Mouse (Mus musculus) MEL (cell line): ENCODE results near the gene Qars. TPM values are rescaled to one million over a fixed set of nuclear protein-coding genes. Genes with fewer than 3 reads are reported as not detected.

ENCODE experiments used
- DNase-seq: peaks from one replicate; pipeline ENCODE4 v3.0.0; 2011; ENCODE audit warnings: low read depth, low spot score
- H3K27ac ChIP-seq: 2 replicates; pipeline ENCODE4 v1.5.1; 2012; ENCODE audit warnings: low read depth, mild to moderate bottlenecking, control low read depth, low read length, moderate library complexity; ENCODE audit not compliant: control insufficient read depth
- H3K27me3 ChIP-seq, 2 experiments: fragments of 150-350 bp in 1 of 2; sonication (generic) in 1 of 2; 2 replicates each; pipeline ENCODE4 v1.6.1; 2012; ENCODE audit warnings: low read length in 2 of 2, mild to moderate bottlenecking in 2 of 2, improper control_type of control experiment in 1 of 2, moderate library complexity in 1 of 2; ENCODE audit not compliant: insufficient read depth in 2 of 2, control insufficient read depth in 1 of 2
- H3K36me3 ChIP-seq, 2 experiments: 2 replicates each; pipeline ENCODE4 v1.6.1; 2012 to 2014; ENCODE audit warnings: low read length in 2 of 2, improper control_type of control experiment in 1 of 2, inconsistent platforms in 1 of 2, mild to moderate bottlenecking in 1 of 2; ENCODE audit not compliant: insufficient read depth in 2 of 2, control insufficient read depth in 1 of 2
- H3K4me1 ChIP-seq, 2 experiments: fragments of 150-350 bp in 1 of 2; sonication (generic) in 1 of 2; 2 replicates each; pipeline ENCODE4 v1.6.1; 2012; ENCODE audit warnings: low read length in 2 of 2, improper control_type of control experiment in 1 of 2, mild to moderate bottlenecking in 1 of 2; ENCODE audit not compliant: insufficient read depth in 2 of 2, control insufficient read depth in 1 of 2
- H3K4me3 ChIP-seq, 2 experiments: fragments of 150-350 bp in 1 of 2; sonication (generic) in 1 of 2; 2 replicates each; pipeline ENCODE4 v1.5.1; 2012; ENCODE audit warnings: low read depth in 2 of 2, low read length in 2 of 2, mild to moderate bottlenecking in 2 of 2, moderate library complexity in 2 of 2, control low read depth in 1 of 2, improper control_type of control experiment in 1 of 2; ENCODE audit not compliant: control insufficient read depth in 1 of 2, insufficient read depth in 1 of 2
- H3K79me2 ChIP-seq: 2 replicates; pipeline ENCODE4 v1.6.1; 2012; ENCODE audit warnings: mild to moderate bottlenecking, low read length, moderate library complexity; ENCODE audit not compliant: control insufficient read depth, poor library complexity, insufficient read depth
- H3K9ac ChIP-seq: 2 replicates; pipeline ENCODE4 v1.6.1; 2012; ENCODE audit warnings: low read depth, mild to moderate bottlenecking, control low read depth, low read length, moderate library complexity; ENCODE audit not compliant: control insufficient read depth, poor library complexity, severe bottlenecking
- H3K9me3 ChIP-seq: fragments of 150-350 bp; sonication (generic); replicated peaks from 2 replicates; pipeline ENCODE4 v1.6.1; 2012; ENCODE audit warnings: mild to moderate bottlenecking, low read length, improper control_type of control experiment, moderate library complexity; ENCODE audit not compliant: insufficient read depth
- BHLHE40 ChIP-seq: IDR thresholded peaks from 2 replicates; pipeline ENCODE4 v1.6.1; 2012; ENCODE audit warnings: low read depth, mild to moderate bottlenecking, inconsistent platforms, low read length, improper control_type of control experiment, borderline replicate concordance
- CHD1 ChIP-seq: IDR thresholded peaks from 2 replicates; pipeline ENCODE4 v1.6.1; 2012; ENCODE audit warnings: low read depth, mild to moderate bottlenecking, inconsistent platforms, low read length, improper control_type of control experiment
- CTCF ChIP-seq, 3 experiments: IDR thresholded peaks in 2 of 3; conservative IDR thresholded peaks in 1 of 3; 2 replicates each; pipeline ENCODE4 v1.5.1; 2011 to 2012; ENCODE audit warnings: low read length in 3 of 3, low read depth in 2 of 3, mild to moderate bottlenecking in 2 of 3, improper control_type of control experiment in 1 of 3, inconsistent platforms in 1 of 3, mixed read lengths in 1 of 3, moderate library complexity in 1 of 3; ENCODE audit not compliant: control insufficient read depth in 1 of 3, insufficient read depth in 1 of 3, poor library complexity in 1 of 3, severe bottlenecking in 1 of 3
- ETS1 ChIP-seq: IDR thresholded peaks from 2 replicates; pipeline ENCODE4 v1.6.1; 2012; ENCODE audit warnings: low read depth, mild to moderate bottlenecking, inconsistent platforms, low read length, improper control_type of control experiment, moderate library complexity
- GATA1 ChIP-seq: IDR thresholded peaks from 2 replicates; pipeline ENCODE4 v1.6.1; 2011; ENCODE audit warnings: low read depth, low read length, improper control_type of control experiment
- HCFC1 ChIP-seq: IDR thresholded peaks from 2 replicates; pipeline ENCODE4 v1.6.1; 2012; ENCODE audit warnings: low read depth, mild to moderate bottlenecking, inconsistent platforms, low read length, improper control_type of control experiment, moderate library complexity
- MAX ChIP-seq: IDR thresholded peaks from 2 replicates; pipeline ENCODE4 v1.6.1; 2011; ENCODE audit warnings: low read length, improper control_type of control experiment
- MYB ChIP-seq: IDR thresholded peaks from 2 replicates; pipeline ENCODE4 v1.6.1; 2011; ENCODE audit warnings: mild to moderate bottlenecking, low read depth, low read length, improper control_type of control experiment
- POLR2A ChIP-seq, 2 experiments: IDR thresholded peaks; 2 replicates each; pipeline ENCODE4 v1.6.1; 2011 to 2012; ENCODE audit warnings: low read length in 2 of 2, mild to moderate bottlenecking in 2 of 2, control low read depth in 1 of 2, improper control_type of control experiment in 1 of 2, low read depth in 1 of 2, moderate library complexity in 1 of 2; ENCODE audit not compliant: control insufficient read depth in 1 of 2, insufficient read depth in 1 of 2, poor library complexity in 1 of 2
- POLR2AphosphoS2 ChIP-seq: IDR thresholded peaks from 2 replicates; pipeline ENCODE4 v1.6.1; 2011; ENCODE audit warnings: low read length, improper control_type of control experiment
- RCOR1 ChIP-seq: IDR thresholded peaks from 2 replicates; pipeline ENCODE4 v1.6.1; 2012; ENCODE audit warnings: low read depth, mild to moderate bottlenecking, inconsistent platforms, low read length, improper control_type of control experiment
- TAL1 ChIP-seq: IDR thresholded peaks from 2 replicates; pipeline ENCODE4 v1.6.1; 2012; ENCODE audit warnings: mild to moderate bottlenecking, inconsistent platforms, low read length, moderate library complexity, mixed read lengths
- UBTF ChIP-seq: IDR thresholded peaks from 2 replicates; pipeline ENCODE4 v1.6.1; 2012; ENCODE audit warnings: low read depth, mild to moderate bottlenecking, inconsistent platforms, low read length, improper control_type of control experiment, moderate library complexity, borderline replicate concordance; ENCODE audit not compliant: insufficient read depth
- ZNF384 ChIP-seq: IDR thresholded peaks from 2 replicates; pipeline ENCODE4 v1.6.1; 2012; ENCODE audit warnings: low read depth, mild to moderate bottlenecking, inconsistent platforms, low read length, improper control_type of control experiment
- polyA plus RNA-seq, 2 experiments: library from polyadenylated mRNA; stranded (reverse) in 1 of 2; unstranded in 1 of 2; fragments of >175 nt in 1 of 2; fragments of >200 nt in 1 of 2; gene quantifications; 2 replicates each; pipeline versions ENCODE4 v1.2.1 to v1.2.4; 2012; ENCODE audit warnings: low replicate concordance in 2 of 2, low read depth in 1 of 2; ENCODE audit not compliant: insufficient read length in 2 of 2, insufficient read depth in 1 of 2, missing spikeins in 1 of 2
- total RNA-seq: library from RNA; depleted of rRNA; stranded (reverse); fragments of 300-350 nt; gene quantifications from 2 replicates; pipeline ENCODE4 v1.2.3, GENCODE M21; 2012

Gene Qars
- total and polyA plus RNA-seq, 3 experiments = 286 to 407 TPM; not detected in 1

DNA sequence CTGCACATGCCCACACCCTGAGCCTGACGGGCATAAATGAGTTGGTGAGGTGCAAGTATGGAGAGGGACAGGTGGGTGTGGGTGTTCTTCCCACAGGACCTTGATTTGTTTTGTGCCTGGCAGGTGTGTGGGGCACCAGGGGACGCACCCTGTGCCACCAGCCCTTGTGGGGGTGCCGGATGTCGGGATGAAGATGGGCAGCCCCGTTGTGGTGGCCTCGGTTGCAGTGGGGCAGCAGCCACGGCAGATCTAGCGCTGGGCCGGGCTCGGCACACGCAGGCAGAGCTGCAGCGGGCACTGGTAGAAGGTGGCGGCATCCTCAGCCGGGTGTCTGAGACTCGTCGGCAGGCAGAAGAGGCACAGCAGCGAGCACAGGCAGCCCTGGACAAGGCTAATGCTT, 19.1 kb upstream of the Qars start:
- no peak overlapping the region for H3K27ac ChIP-seq
- no peaks in the 10 kb centered on the region for H3K9me3 ChIP-seq
- no peaks in the 10 kb centered on the region for H3K27me3 ChIP-seq
- no peak overlapping the region for H3K9ac ChIP-seq
- peaks cover 23% of the 10 kb centered on the region for H3K79me2 ChIP-seq
- no peak for DNase-seq
- peaks cover 4 to 9% of the 10 kb centered on the region in 2 experiments for H3K4me1 ChIP-seq
- TF ChIP-seq MAX (no peak), CTCF (IDR thresholded peaks at IDR 0.05 in 2 of 3, conservative IDR thresholded peaks at IDR 0.05 in 1 of 3; ENCODE audit: control insufficient read depth in 1 of 3, insufficient read depth in 1 of 3, low read depth in 2 of 3, low read length in 3 of 3, poor library complexity in 1 of 3, severe bottlenecking in 1 of 3) (no peak)
- H3K36me3 ChIP-seq = peaks cover 5 to 8% of the 10 kb centered on the region in 2 experiments; a peak in 3 of 4 replicates
- no peak overlapping the region for H3K4me3 ChIP-seq

DNA sequence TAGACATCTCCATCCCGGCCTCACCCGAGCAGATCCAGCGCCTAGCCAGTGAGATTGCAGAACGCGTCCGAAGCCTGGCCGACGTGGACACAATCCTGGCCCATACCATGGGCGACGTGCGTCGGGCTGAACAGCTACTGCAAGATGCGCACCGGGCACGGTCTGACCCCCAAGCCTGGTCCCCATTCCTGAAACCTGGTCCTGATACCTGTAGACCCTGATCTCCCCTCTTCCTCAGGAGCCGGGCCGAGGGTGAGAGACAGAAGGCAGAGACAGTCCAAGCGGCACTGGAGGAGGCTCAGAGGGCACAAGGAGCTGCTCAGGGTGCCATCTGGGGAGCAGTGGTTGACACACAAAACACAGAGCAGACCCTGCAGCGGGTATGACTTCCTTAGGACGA, 18.3 kb upstream of the Qars start:
- Histone ChIP-seq H3K27ac (no peak overlapping the region), H3K4me3 (no peak overlapping the region), H3K9ac (no peak overlapping the region), H3K27me3 (no peaks in the 10 kb centered on the region), H3K4me1 (peaks cover 4 to 9% of the 10 kb centered on the region in 2 experiments), H3K9me3 (no peaks in the 10 kb centered on the region), H3K36me3 (peaks cover 5 to 14% of the 10 kb centered on the region in 2 experiments; a peak in 3 of 4 replicates), H3K79me2 (peaks cover 23% of the 10 kb centered on the region)
- DNase-seq = no peak
- no peak for TF ChIP-seq UBTF
- TF ChIP-seq ETS1 = no peak
- TF ChIP-seq CHD1 = no peak

DNA sequence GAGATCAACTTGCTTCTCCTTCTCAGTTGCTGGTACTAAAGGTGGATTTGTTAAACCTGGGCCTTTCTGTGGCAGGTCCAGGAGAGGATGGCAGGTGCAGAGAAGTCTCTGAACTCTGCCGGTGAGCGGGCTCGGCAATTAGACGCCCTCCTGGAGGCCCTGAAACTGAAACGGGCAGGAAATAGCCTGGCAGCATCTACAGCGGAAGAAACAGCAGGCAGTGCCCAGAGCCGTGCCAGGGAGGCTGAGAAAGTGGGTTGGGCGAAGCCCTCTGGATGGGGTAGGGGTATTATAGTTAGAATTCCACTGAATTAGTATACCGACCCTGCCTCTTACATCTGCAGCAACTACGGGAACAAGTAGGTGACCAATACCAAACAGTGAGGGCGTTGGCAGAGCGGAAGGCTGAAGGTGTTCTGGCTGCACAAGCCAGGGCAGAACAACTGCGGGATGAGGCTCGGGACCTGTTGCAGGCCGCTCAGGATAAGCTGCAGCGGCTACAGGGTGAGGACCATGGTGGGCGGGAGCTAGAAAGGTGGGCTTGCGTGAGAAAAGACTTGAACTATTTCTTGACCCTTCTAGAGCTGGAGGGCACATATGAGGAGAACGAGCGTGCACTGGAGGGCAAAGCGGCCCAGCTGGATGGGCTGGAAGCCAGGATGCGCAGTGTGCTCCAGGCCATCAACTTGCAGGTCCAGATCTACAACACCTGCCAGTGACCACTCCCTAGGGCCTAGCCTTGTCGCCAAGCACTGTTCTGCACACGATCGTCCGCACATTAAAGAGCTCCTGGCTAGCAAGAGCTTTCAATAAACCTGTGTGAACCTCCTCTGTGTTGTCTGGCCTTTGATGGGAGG, 17.6 kb upstream of the Qars start:
- no peak for TF ChIP-seq ZNF384
- TF ChIP-seq BHLHE40 = no peak
- no peak; a peak in 1 of 4 replicates for TF ChIP-seq POLR2A (IDR thresholded peaks at IDR 0.05; ENCODE audit: control insufficient read depth in 1 of 2, insufficient read depth in 1 of 2, low read depth in 1 of 2, low read length in 2 of 2, poor library complexity in 1 of 2)
- TF ChIP-seq CHD1 = no peak
- no peak for TF ChIP-seq MYB
- no peak for TF ChIP-seq MAX
- no peak for TF ChIP-seq TAL1
- no peak for TF ChIP-seq ETS1
- TF ChIP-seq POLR2AphosphoS2 = no peak; the same call in 1 of the 2 replicates
- no peak for TF ChIP-seq GATA1
- TF ChIP-seq RCOR1 = no peak
- no peak for TF ChIP-seq HCFC1
- TF ChIP-seq, all 39 proteins: peak for 0
- Histone ChIP-seq H3K27me3 (no peaks in the 10 kb centered on the region), H3K79me2 (peaks cover 23% of the 10 kb centered on the region), H3K9ac (peak overlapping the region; percentile 95), H3K9me3 (no peaks in the 10 kb centered on the region), H3K36me3 (peaks cover 5 to 14% of the 10 kb centered on the region in 2 experiments; a peak in 3 of 4 replicates), H3K4me1 (peaks cover 4 to 9% of the 10 kb centered on the region in 2 experiments), H3K4me3 (peak overlapping the region; percentile 92 to 93), H3K27ac (peak overlapping the region; percentile 91)
- DNase-seq = no peak
